Mouse (Mus musculus): Measurements from ENCODE around the gene Slamf8. TPM values are rescaled to one million over a fixed set of nuclear protein-coding genes. Genes with fewer than 3 reads are reported as not detected.

Slamf8 gene
- polyA plus RNA-seq (2012; rRNA removed; ENCODE audit: low replicate concordance), result 9.1 and 10.8 TPM in 2 replicates

DNA sequence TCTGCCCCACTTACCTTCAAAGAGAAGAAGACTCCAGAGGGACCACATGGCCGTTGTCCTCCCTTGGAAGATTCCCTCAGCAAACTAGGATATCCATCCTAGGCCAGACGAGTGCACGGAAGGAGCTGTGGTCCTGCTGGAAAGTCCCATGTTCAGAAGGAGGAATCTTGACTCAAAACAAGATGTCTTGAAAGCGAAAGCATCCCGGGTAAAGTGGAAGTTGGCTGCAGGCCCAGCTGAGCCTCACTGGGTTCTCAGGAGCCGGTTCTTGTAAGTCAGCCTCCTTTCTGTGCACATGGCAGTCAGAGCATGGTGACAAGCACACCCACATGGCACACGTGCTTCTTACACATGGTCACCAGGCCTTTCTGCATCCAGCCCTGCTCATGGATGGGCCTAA lies at the start of gene Slamf8:
Gene Slamf8 (minus strand): TSS at position 184 of the 400 bp plus-strand sequence.

GRCm38 (mm10) chr1:172632451-172633326 lies 42.3 kb upstream of the Slamf8 start, which contains the start of gene Dusp23:
TSS of gene Dusp23 (minus strand) at chr1:172632962.

GRCm38 (mm10) chr1:172602326-172602725 lies 12.0 kb upstream of the Slamf8 start, which contains the start of gene Fcrl6:
TSS of gene Fcrl6 (minus strand) at chr1:172602551.

DNA sequence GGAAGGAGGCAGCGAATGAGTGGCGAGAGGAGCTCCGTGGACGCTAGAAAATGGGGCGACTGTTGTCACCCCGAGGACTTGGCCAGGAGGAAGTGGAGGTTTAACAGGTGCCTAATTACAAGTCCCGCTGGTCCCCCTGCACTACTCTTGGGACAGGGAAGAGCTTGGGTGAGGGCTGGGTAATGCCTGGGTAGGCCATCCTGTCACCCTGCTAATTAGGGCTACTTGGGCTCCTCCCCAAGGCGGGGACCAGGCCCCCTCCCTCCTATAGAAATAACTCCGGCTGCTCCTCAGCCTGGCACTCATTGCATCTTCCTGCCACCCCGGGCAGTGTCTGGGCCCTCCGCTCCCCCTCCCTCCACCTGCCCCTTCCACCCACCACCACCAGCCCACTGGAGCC lies 34.7 kb downstream of the Slamf8 start, which contains the start of gene Vsig8:
Gene Vsig8 (plus strand): TSS at position 301 of the 400 bp plus-strand sequence.

Other genes starting within 250 kb of the Slamf8 start
- 0.43 and 0.55 TPM in 2 replicates for gene Kcnj10, start 249.4 kb downstream of the Slamf8 start, polyA plus RNA-seq (2012; rRNA removed; ENCODE audit: low replicate concordance)
- gene Pigm, start 214.0 kb downstream of the Slamf8 start, polyA plus RNA-seq (2012; rRNA removed; ENCODE audit: low replicate concordance), result 8.8 and 14.8 TPM in 2 replicates
- 10.3 and 24.8 TPM in 2 replicates for gene Slamf9, start 115.2 kb downstream of the Slamf8 start, polyA plus RNA-seq (2012; rRNA removed; ENCODE audit: low replicate concordance)
- 36.1 and 38.8 TPM in 2 replicates for gene Igsf9, start 108.8 kb downstream of the Slamf8 start, polyA plus RNA-seq (2012; rRNA removed; ENCODE audit: low replicate concordance)
- gene Tagln2, start 90.5 kb downstream of the Slamf8 start, polyA plus RNA-seq (2012; rRNA removed; ENCODE audit: low replicate concordance), result 232 and 274 TPM in 2 replicates
- 0.68 and 1.2 TPM in 2 replicates for gene Cfap45, start 69.8 kb downstream of the Slamf8 start, polyA plus RNA-seq (2012; rRNA removed; ENCODE audit: low replicate concordance)
- 0.20 and 0.24 TPM in 2 replicates for gene Vsig8, start 34.6 kb downstream of the Slamf8 start, polyA plus RNA-seq (2012; rRNA removed; ENCODE audit: low replicate concordance)
- 0.10 TPM in 1 of 2 replicates, not detected in the other for gene Fcrl6, start 12.0 kb upstream of the Slamf8 start, polyA plus RNA-seq (2012; rRNA removed; ENCODE audit: low replicate concordance)
- gene Dusp23, start 42.4 kb upstream of the Slamf8 start, polyA plus RNA-seq (2012; rRNA removed; ENCODE audit: low replicate concordance), result 47.9 and 66.9 TPM in 2 replicates
- 0.36 TPM in 1 of 2 replicates, not detected in the other for gene Crp, start 107.5 kb upstream of the Slamf8 start, polyA plus RNA-seq (2012; rRNA removed; ENCODE audit: low replicate concordance)